Mouse (Mus musculus) MEL (cell line): ENCODE data around the gene Smndc1. TPM values are rescaled to one million over a fixed set of nuclear protein-coding genes. Genes with fewer than 3 reads are reported as not detected.

Source experiments
- DNase-seq: peaks from one replicate; pipeline ENCODE4 v3.0.0; 2011; ENCODE audit warnings: low read depth, low spot score
- H3K27ac ChIP-seq: 2 replicates; pipeline ENCODE4 v1.5.1; 2012; ENCODE audit warnings: low read depth, mild to moderate bottlenecking, control low read depth, low read length, moderate library complexity; ENCODE audit not compliant: control insufficient read depth
- H3K27me3 ChIP-seq, 2 experiments: fragments of 150-350 bp in 1 of 2; sonication (generic) in 1 of 2; 2 replicates each; pipeline ENCODE4 v1.6.1; 2012; ENCODE audit warnings: low read length in 2 of 2, mild to moderate bottlenecking in 2 of 2, improper control_type of control experiment in 1 of 2, moderate library complexity in 1 of 2; ENCODE audit not compliant: insufficient read depth in 2 of 2, control insufficient read depth in 1 of 2
- H3K36me3 ChIP-seq, 2 experiments: 2 replicates each; pipeline ENCODE4 v1.6.1; 2012 to 2014; ENCODE audit warnings: low read length in 2 of 2, improper control_type of control experiment in 1 of 2, inconsistent platforms in 1 of 2, mild to moderate bottlenecking in 1 of 2; ENCODE audit not compliant: insufficient read depth in 2 of 2, control insufficient read depth in 1 of 2
- H3K4me1 ChIP-seq, 2 experiments: fragments of 150-350 bp in 1 of 2; sonication (generic) in 1 of 2; 2 replicates each; pipeline ENCODE4 v1.6.1; 2012; ENCODE audit warnings: low read length in 2 of 2, improper control_type of control experiment in 1 of 2, mild to moderate bottlenecking in 1 of 2; ENCODE audit not compliant: insufficient read depth in 2 of 2, control insufficient read depth in 1 of 2
- H3K4me3 ChIP-seq, 2 experiments: fragments of 150-350 bp in 1 of 2; sonication (generic) in 1 of 2; 2 replicates each; pipeline ENCODE4 v1.5.1; 2012; ENCODE audit warnings: low read depth in 2 of 2, low read length in 2 of 2, mild to moderate bottlenecking in 2 of 2, moderate library complexity in 2 of 2, control low read depth in 1 of 2, improper control_type of control experiment in 1 of 2; ENCODE audit not compliant: control insufficient read depth in 1 of 2, insufficient read depth in 1 of 2
- H3K79me2 ChIP-seq: 2 replicates; pipeline ENCODE4 v1.6.1; 2012; ENCODE audit warnings: mild to moderate bottlenecking, low read length, moderate library complexity; ENCODE audit not compliant: control insufficient read depth, poor library complexity, insufficient read depth
- H3K9ac ChIP-seq: 2 replicates; pipeline ENCODE4 v1.6.1; 2012; ENCODE audit warnings: low read depth, mild to moderate bottlenecking, control low read depth, low read length, moderate library complexity; ENCODE audit not compliant: control insufficient read depth, poor library complexity, severe bottlenecking
- H3K9me3 ChIP-seq: fragments of 150-350 bp; sonication (generic); replicated peaks from 2 replicates; pipeline ENCODE4 v1.6.1; 2012; ENCODE audit warnings: mild to moderate bottlenecking, low read length, improper control_type of control experiment, moderate library complexity; ENCODE audit not compliant: insufficient read depth
- BHLHE40 ChIP-seq: IDR thresholded peaks from 2 replicates; pipeline ENCODE4 v1.6.1; 2012; ENCODE audit warnings: low read depth, mild to moderate bottlenecking, inconsistent platforms, low read length, improper control_type of control experiment, borderline replicate concordance
- CHD1 ChIP-seq: IDR thresholded peaks from 2 replicates; pipeline ENCODE4 v1.6.1; 2012; ENCODE audit warnings: low read depth, mild to moderate bottlenecking, inconsistent platforms, low read length, improper control_type of control experiment
- CTCF ChIP-seq, 3 experiments: IDR thresholded peaks in 2 of 3; conservative IDR thresholded peaks in 1 of 3; 2 replicates each; pipeline ENCODE4 v1.5.1; 2011 to 2012; ENCODE audit warnings: low read length in 3 of 3, low read depth in 2 of 3, mild to moderate bottlenecking in 2 of 3, improper control_type of control experiment in 1 of 3, inconsistent platforms in 1 of 3, mixed read lengths in 1 of 3, moderate library complexity in 1 of 3; ENCODE audit not compliant: control insufficient read depth in 1 of 3, insufficient read depth in 1 of 3, poor library complexity in 1 of 3, severe bottlenecking in 1 of 3
- ELF1 ChIP-seq: IDR thresholded peaks from 2 replicates; pipeline ENCODE4 v1.6.1; 2014; ENCODE audit warnings: low read depth, mild to moderate bottlenecking, inconsistent platforms, low read length, improper control_type of control experiment, moderate library complexity
- EP300 ChIP-seq, 2 experiments: IDR thresholded peaks; 2 replicates each; pipeline ENCODE4 v1.6.1; 2011; ENCODE audit warnings: improper control_type of control experiment in 2 of 2, low read length in 2 of 2, low read depth in 1 of 2, mild to moderate bottlenecking in 1 of 2
- ETS1 ChIP-seq: IDR thresholded peaks from 2 replicates; pipeline ENCODE4 v1.6.1; 2012; ENCODE audit warnings: low read depth, mild to moderate bottlenecking, inconsistent platforms, low read length, improper control_type of control experiment, moderate library complexity
- GABPA ChIP-seq: IDR thresholded peaks from 2 replicates; pipeline ENCODE4 v1.6.1; 2012; ENCODE audit warnings: low read depth, mild to moderate bottlenecking, inconsistent platforms, low read length, improper control_type of control experiment, moderate library complexity
- GATA1 ChIP-seq: IDR thresholded peaks from 2 replicates; pipeline ENCODE4 v1.6.1; 2011; ENCODE audit warnings: low read depth, low read length, improper control_type of control experiment
- HCFC1 ChIP-seq: IDR thresholded peaks from 2 replicates; pipeline ENCODE4 v1.6.1; 2012; ENCODE audit warnings: low read depth, mild to moderate bottlenecking, inconsistent platforms, low read length, improper control_type of control experiment, moderate library complexity
- KAT2A ChIP-seq: conservative IDR thresholded peaks from 2 replicates; pipeline ENCODE4 v1.6.1; 2012; ENCODE audit warnings: low read depth, low read length, improper control_type of control experiment, inconsistent platforms
- MAFK ChIP-seq: IDR thresholded peaks from 2 replicates; pipeline ENCODE4 v1.6.1; 2011; ENCODE audit warnings: low read depth, mild to moderate bottlenecking, low read length, improper control_type of control experiment, borderline replicate concordance
- MAX ChIP-seq: IDR thresholded peaks from 2 replicates; pipeline ENCODE4 v1.6.1; 2011; ENCODE audit warnings: low read length, improper control_type of control experiment
- MAZ ChIP-seq: IDR thresholded peaks from 2 replicates; pipeline ENCODE4 v1.6.1; 2012; ENCODE audit warnings: low read depth, mild to moderate bottlenecking, inconsistent platforms, low read length, improper control_type of control experiment
- MEF2A ChIP-seq: IDR thresholded peaks from 2 replicates; pipeline ENCODE4 v1.6.1; 2014; ENCODE audit warnings: low read depth, mild to moderate bottlenecking, inconsistent platforms, low read length, improper control_type of control experiment; ENCODE audit not compliant: poor library complexity, insufficient replicate concordance, severe bottlenecking; ENCODE audit errors: extremely low read depth
- MXI1 ChIP-seq: IDR thresholded peaks from 2 replicates; pipeline ENCODE4 v1.6.1; 2011; ENCODE audit warnings: mild to moderate bottlenecking, low read depth, low read length, improper control_type of control experiment
- MYB ChIP-seq: IDR thresholded peaks from 2 replicates; pipeline ENCODE4 v1.6.1; 2011; ENCODE audit warnings: mild to moderate bottlenecking, low read depth, low read length, improper control_type of control experiment
- MYC ChIP-seq: IDR thresholded peaks from 2 replicates; pipeline ENCODE4 v1.6.1; 2011; ENCODE audit warnings: low read depth, mild to moderate bottlenecking, low read length, improper control_type of control experiment, moderate library complexity
- NELFE ChIP-seq: IDR thresholded peaks from 2 replicates; pipeline ENCODE4 v1.6.1; 2011; ENCODE audit warnings: low read depth, low read length, improper control_type of control experiment
- NRF1 ChIP-seq: IDR thresholded peaks from 2 replicates; pipeline ENCODE4 v1.6.1; 2014; ENCODE audit warnings: low read depth, mild to moderate bottlenecking, inconsistent platforms, low read length, improper control_type of control experiment, moderate library complexity; ENCODE audit not compliant: poor library complexity, insufficient read depth, severe bottlenecking
- POLR2A ChIP-seq, 2 experiments: IDR thresholded peaks; 2 replicates each; pipeline ENCODE4 v1.6.1; 2011 to 2012; ENCODE audit warnings: low read length in 2 of 2, mild to moderate bottlenecking in 2 of 2, control low read depth in 1 of 2, improper control_type of control experiment in 1 of 2, low read depth in 1 of 2, moderate library complexity in 1 of 2; ENCODE audit not compliant: control insufficient read depth in 1 of 2, insufficient read depth in 1 of 2, poor library complexity in 1 of 2
- POLR2AphosphoS2 ChIP-seq: IDR thresholded peaks from 2 replicates; pipeline ENCODE4 v1.6.1; 2011; ENCODE audit warnings: low read length, improper control_type of control experiment
- POLR2AphosphoS5 ChIP-seq: IDR thresholded peaks from 2 replicates; pipeline ENCODE4 v1.6.1; 2012; ENCODE audit warnings: low read depth, borderline replicate concordance, mild to moderate bottlenecking, inconsistent platforms, low read length, moderate library complexity, mixed read lengths
- RAD21 ChIP-seq: IDR thresholded peaks from 2 replicates; pipeline ENCODE4 v1.6.1; 2011; ENCODE audit warnings: mild to moderate bottlenecking, low read depth, low read length, improper control_type of control experiment
- RCOR1 ChIP-seq: IDR thresholded peaks from 2 replicates; pipeline ENCODE4 v1.6.1; 2012; ENCODE audit warnings: low read depth, mild to moderate bottlenecking, inconsistent platforms, low read length, improper control_type of control experiment
- SIN3A ChIP-seq: IDR thresholded peaks from 2 replicates; pipeline ENCODE4 v1.6.1; 2012; ENCODE audit warnings: low read length, improper control_type of control experiment, inconsistent platforms
- SMC3 ChIP-seq: IDR thresholded peaks from 2 replicates; pipeline ENCODE4 v1.6.1; 2011; ENCODE audit warnings: low read depth, low read length, improper control_type of control experiment
- TAL1 ChIP-seq: IDR thresholded peaks from 2 replicates; pipeline ENCODE4 v1.6.1; 2012; ENCODE audit warnings: mild to moderate bottlenecking, inconsistent platforms, low read length, moderate library complexity, mixed read lengths
- TBP ChIP-seq: IDR thresholded peaks from 2 replicates; pipeline ENCODE4 v1.8.0; 2011; ENCODE audit warnings: low read depth, low read length, improper control_type of control experiment
- TCF12 ChIP-seq: IDR thresholded peaks from 2 replicates; pipeline ENCODE4 v1.6.1; 2014; ENCODE audit warnings: low read depth, mild to moderate bottlenecking, inconsistent platforms, low read length, improper control_type of control experiment, moderate library complexity
- UBTF ChIP-seq: IDR thresholded peaks from 2 replicates; pipeline ENCODE4 v1.6.1; 2012; ENCODE audit warnings: low read depth, mild to moderate bottlenecking, inconsistent platforms, low read length, improper control_type of control experiment, moderate library complexity, borderline replicate concordance; ENCODE audit not compliant: insufficient read depth
- USF1 ChIP-seq: IDR thresholded peaks from 2 replicates; pipeline ENCODE4 v1.6.1; 2014; ENCODE audit warnings: low read depth, mild to moderate bottlenecking, inconsistent platforms, low read length, improper control_type of control experiment, moderate library complexity
- USF2 ChIP-seq, 2 experiments: IDR thresholded peaks; 2 replicates each; pipeline ENCODE4 v1.6.1; 2011 to 2012; ENCODE audit warnings: improper control_type of control experiment in 2 of 2, low read length in 2 of 2, borderline replicate concordance in 1 of 2, inconsistent platforms in 1 of 2, low read depth in 1 of 2, mild to moderate bottlenecking in 1 of 2; ENCODE audit not compliant: insufficient read depth in 1 of 2
- ZC3H11A ChIP-seq: IDR thresholded peaks from 2 replicates; pipeline ENCODE4 v1.6.1; 2012; ENCODE audit warnings: low read depth, mild to moderate bottlenecking, inconsistent platforms, low read length, improper control_type of control experiment
- ZKSCAN1 ChIP-seq: IDR thresholded peaks from 2 replicates; pipeline ENCODE4 v1.6.1; 2012; ENCODE audit warnings: low read depth, mild to moderate bottlenecking, inconsistent platforms, low read length, improper control_type of control experiment, moderate library complexity
- ZMIZ1 ChIP-seq: IDR thresholded peaks from 2 replicates; pipeline ENCODE4 v1.6.1; 2012; ENCODE audit warnings: low read depth, mild to moderate bottlenecking, inconsistent platforms, low read length, improper control_type of control experiment, moderate library complexity
- ZNF384 ChIP-seq: IDR thresholded peaks from 2 replicates; pipeline ENCODE4 v1.6.1; 2012; ENCODE audit warnings: low read depth, mild to moderate bottlenecking, inconsistent platforms, low read length, improper control_type of control experiment
- polyA plus RNA-seq, 2 experiments: library from polyadenylated mRNA; stranded (reverse) in 1 of 2; unstranded in 1 of 2; fragments of >175 nt in 1 of 2; fragments of >200 nt in 1 of 2; gene quantifications; 2 replicates each; pipeline versions ENCODE4 v1.2.1 to v1.2.4; 2012; ENCODE audit warnings: low replicate concordance in 2 of 2, low read depth in 1 of 2; ENCODE audit not compliant: insufficient read length in 2 of 2, insufficient read depth in 1 of 2, missing spikeins in 1 of 2
- total RNA-seq: library from RNA; depleted of rRNA; stranded (reverse); fragments of 300-350 nt; gene quantifications from 2 replicates; pipeline ENCODE4 v1.2.3, GENCODE M21; 2012; rRNA removed

Gene Smndc1
- total RNA-seq (27.5 and 29.3 TPM in 2 replicates), polyA plus RNA-seq (100 to 1,000 TPM; 114 to 166 TPM)

GRCm38 (mm10) chr19:53390495-53391007 is at the start of gene Smndc1:
Gene Smndc1, minus strand, starts transcription at chr19:53390578.
- DNase-seq: peak; percentile 100
- no peaks in the 10 kb centered on the region for H3K27me3 ChIP-seq
- peak within 1 kb of the TSS; percentile 90 for H3K27ac ChIP-seq
- peaks cover 5 to 25% of the 10 kb centered on the region in 2 experiments for H3K4me1 ChIP-seq
- H3K9ac ChIP-seq: peak within 1 kb of the TSS; percentile 99
- peaks cover 32 to 47% of the 10 kb centered on the region in 2 experiments for H3K36me3 ChIP-seq
- peaks cover 41% of the 10 kb centered on the region for H3K79me2 ChIP-seq
- no peaks in the 10 kb centered on the region for H3K9me3 ChIP-seq
- H3K4me3 ChIP-seq: peak within 1 kb of the TSS; percentile 93 to 97
- TF ChIP-seq MYB (no peak), ZNF384 (no peak), USF1 (peak; percentile 100), SMC3 (no peak), MAX (peak; percentile 97), ZMIZ1 (peak; percentile 84), NRF1 (0 out of 2 replicates have a peak, but pooled peaks have one; percentile 16), POLR2A (IDR thresholded peaks at IDR 0.05; ENCODE audit: control insufficient read depth in 1 of 2, insufficient read depth in 1 of 2, low read depth in 1 of 2, low read length in 2 of 2, poor library complexity in 1 of 2) (peak; percentile 98), MEF2A (no peak), NELFE (peak; percentile 98), TBP (peak; percentile 92), ZC3H11A (no peak), TAL1 (no peak), ETS1 (peak; percentile 83), SIN3A (peak; percentile 96), RAD21 (no peak), CTCF (IDR thresholded peaks at IDR 0.05 in 2 of 3, conservative IDR thresholded peaks at IDR 0.05 in 1 of 3; ENCODE audit: control insufficient read depth in 1 of 3, insufficient read depth in 1 of 3, low read depth in 2 of 3, low read length in 3 of 3, poor library complexity in 1 of 3, severe bottlenecking in 1 of 3) (no peak), GABPA (no peak; the same call in 1 of the 2 replicates), MXI1 (peak; percentile 91), KAT2A (peak; percentile 97), USF2 (IDR thresholded peaks at IDR 0.05; ENCODE audit: borderline replicate concordance in 1 of 2, insufficient read depth in 1 of 2, low read depth in 1 of 2, low read length in 2 of 2) (peak; percentile 85 to 94), HCFC1 (peak; percentile 99), RCOR1 (peak; percentile 46; the same call in 1 of the 2 replicates), POLR2AphosphoS2 (peak; percentile 94), MAFK (no peak), TCF12 (peak; percentile 78), ELF1 (peak; percentile 88), UBTF (no peak), MYC (peak; percentile 95), CHD1 (no peak), BHLHE40 (peak; percentile 40; the same call in 1 of the 2 replicates), GATA1 (0 out of 2 replicates have a peak, but pooled peaks have one; percentile 18), EP300 (IDR thresholded peaks at IDR 0.05; ENCODE audit: low read depth in 1 of 2, low read length in 2 of 2) (peak in 1 of 2 experiments; percentile 51; a peak in 2 of 4 replicates), MAZ (peak; percentile 71; the same call in 1 of the 2 replicates), ZKSCAN1 (no peak), POLR2AphosphoS5 (peak; percentile 34; the same call in 1 of the 2 replicates)
